Mouse (Mus musculus): ENCODE measurements at regions not wholly inside any gene's neighbourhood (a gene's known extent, or its start where the extent isn't known, plus 50 kb on each side); places are given as distances from the start of the nearest gene placed in this dataset.

DNA sequence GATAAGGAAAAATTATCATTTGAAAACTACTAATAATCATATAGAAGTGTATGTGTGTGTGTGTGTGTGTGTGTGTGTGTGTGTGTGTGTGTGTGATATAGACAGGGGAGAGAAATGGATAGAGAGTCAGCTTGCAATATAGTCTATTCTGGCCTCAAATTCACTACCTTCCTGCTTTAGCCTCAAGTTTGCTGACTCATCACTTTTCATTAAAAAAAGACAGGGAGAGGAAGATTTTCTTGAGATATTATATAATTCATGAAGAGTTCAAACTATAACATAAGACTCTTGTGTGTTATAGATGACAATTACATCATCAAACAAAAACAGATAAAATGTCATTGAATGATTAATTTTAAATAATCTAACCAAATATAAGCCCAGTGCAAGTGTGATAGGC lies 159.4 kb upstream of the Ctso start:
- no peaks in the 10 kb centered on the region for H3K36me3 ChIP-seq (replicated peaks; ENCODE audit: control insufficient read depth, insufficient read depth)
- H3K4me1 ChIP-seq (replicated peaks; ENCODE audit: control insufficient read depth, insufficient read depth, low read length): no peaks in the 10 kb centered on the region
- no peaks in the 10 kb centered on the region for H3K27me3 ChIP-seq (ENCODE audit: control insufficient read depth, insufficient read depth, low read length)
- no peak overlapping the region for H3K4me3 ChIP-seq (replicated peaks; ENCODE audit: low read length)
- no peak for DNase-seq (ENCODE audit: low spot score)
- no peaks in the 10 kb centered on the region for H3K9me3 ChIP-seq (ENCODE audit: control insufficient read depth, low read length)
- no peak overlapping the region for H3K4me2 ChIP-seq (replicated peaks)
- no peak for ATAC-seq (ENCODE audit: low FRiP score)
- H3K9ac ChIP-seq: no peak overlapping the region
- no peak overlapping the region for H3K27ac ChIP-seq

DNA sequence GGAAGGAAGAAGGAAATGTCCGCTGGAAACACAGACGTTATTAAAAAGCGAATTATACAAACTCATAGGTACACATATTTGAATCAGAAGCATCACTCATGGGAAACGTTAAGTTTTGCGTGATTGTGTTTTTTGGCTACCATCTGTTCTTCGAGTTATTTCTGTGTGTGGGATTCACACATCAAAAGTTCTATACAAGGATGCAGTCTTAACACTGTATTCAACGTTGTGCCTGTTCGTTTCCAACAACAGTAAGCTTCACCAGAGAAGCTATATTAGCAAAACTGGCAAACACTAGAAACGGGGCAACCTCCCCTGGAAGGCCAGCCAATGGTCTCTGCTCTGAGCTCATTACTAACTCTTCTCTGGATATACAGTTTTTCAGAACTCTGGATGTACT lies 150.3 kb upstream of the Ctso start:
- Histone ChIP-seq H3K4me2 (replicated peaks) (no peak overlapping the region), H3K27me3 (ENCODE audit: control insufficient read depth, insufficient read depth, low read length) (no peaks in the 10 kb centered on the region), H3K9ac (no peak overlapping the region), H3K27ac (no peak overlapping the region), H3K36me3 (replicated peaks; ENCODE audit: control insufficient read depth, insufficient read depth) (no peaks in the 10 kb centered on the region), H3K4me1 (replicated peaks; ENCODE audit: control insufficient read depth, insufficient read depth, low read length) (peaks cover 4% of the 10 kb centered on the region; the same call in 1 of the 2 replicates), H3K9me3 (ENCODE audit: control insufficient read depth, low read length) (no peaks in the 10 kb centered on the region), H3K4me3 (replicated peaks; ENCODE audit: low read length) (no peak overlapping the region)
- WGBS: 96% methylated on average over 9 of the region's 9 CpGs
- ATAC-seq (ENCODE audit: low FRiP score) (no peak), DNase-seq (ENCODE audit: low spot score) (no peak)

DNA sequence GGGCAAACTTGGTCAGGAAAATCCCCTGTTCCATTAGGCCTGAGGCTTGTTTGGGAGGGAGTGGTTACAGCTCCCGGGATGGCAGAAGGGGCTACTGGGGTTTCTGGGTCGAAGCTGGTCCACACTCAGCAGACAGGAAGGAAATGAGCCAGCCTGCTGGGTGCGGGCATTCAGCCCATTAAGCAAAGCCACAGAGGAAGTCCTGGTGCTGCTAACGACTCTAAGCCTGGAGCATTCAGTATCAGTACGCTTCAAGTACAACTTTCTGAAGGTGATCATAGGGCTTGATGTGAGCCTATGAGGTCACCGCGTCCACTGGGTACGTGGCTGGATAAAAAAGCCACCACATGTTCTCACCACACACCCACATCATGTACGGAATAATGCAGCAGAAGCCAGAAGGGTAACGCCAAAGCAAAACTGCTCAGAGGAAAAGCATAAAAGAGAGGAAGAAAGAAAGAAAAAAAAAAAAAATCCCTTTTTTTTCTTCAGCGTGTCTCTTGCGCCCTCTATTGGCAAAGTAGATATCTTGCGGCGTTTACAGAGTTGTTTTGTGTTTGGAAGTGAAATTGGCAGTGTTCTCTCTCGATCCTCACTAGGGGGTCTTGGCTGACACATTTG lies 149.4 kb upstream of the Ctso start:
- DNase-seq (ENCODE audit: low spot score) (peak; percentile 89), ATAC-seq (ENCODE audit: low FRiP score) (peak; percentile 76; the same call in 1 of the 2 replicates)
- H3K9me3 ChIP-seq (ENCODE audit: control insufficient read depth, low read length): no peaks in the 10 kb centered on the region
- no peak overlapping the region for H3K4me3 ChIP-seq (replicated peaks; ENCODE audit: low read length)
- WGBS: 32% methylated on average over 15 of the region's 15 CpGs
- peak overlapping the region; percentile 40 for H3K4me2 ChIP-seq (replicated peaks)
- no peak overlapping the region for H3K27ac ChIP-seq
- peaks cover 4% of the 10 kb centered on the region; the same call in 1 of the 2 replicates for H3K4me1 ChIP-seq (replicated peaks; ENCODE audit: control insufficient read depth, insufficient read depth, low read length)
- no peaks in the 10 kb centered on the region for H3K36me3 ChIP-seq (replicated peaks; ENCODE audit: control insufficient read depth, insufficient read depth)
- no peaks in the 10 kb centered on the region for H3K27me3 ChIP-seq (ENCODE audit: control insufficient read depth, insufficient read depth, low read length)
- H3K9ac ChIP-seq: 0 out of 2 replicates have a peak overlapping the region, but pooled peaks have one; percentile 9

DNA sequence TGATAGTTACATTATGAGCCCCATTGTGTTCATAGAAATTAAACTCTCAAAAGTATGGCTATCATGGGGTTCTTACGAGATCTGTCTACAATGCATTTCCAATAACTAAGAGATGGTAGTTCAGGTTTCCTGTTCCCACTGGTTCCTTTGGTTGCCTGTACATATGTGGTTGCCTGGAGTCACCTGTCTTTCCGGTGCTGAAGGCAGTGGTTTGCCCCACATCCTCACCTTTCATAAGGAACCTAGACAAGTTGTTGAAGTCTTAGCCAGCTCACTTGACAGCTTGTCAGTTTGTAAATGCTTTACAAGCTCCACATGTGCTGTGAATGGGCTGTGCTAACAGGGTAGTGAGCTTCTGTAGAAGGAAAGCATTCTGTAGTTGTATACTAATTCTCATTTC lies 143.5 kb upstream of the Ctso start:
- WGBS: 86% methylated on average over 2 of the region's 2 CpGs
- H3K4me3 ChIP-seq (replicated peaks; ENCODE audit: low read length): no peak overlapping the region

DNA sequence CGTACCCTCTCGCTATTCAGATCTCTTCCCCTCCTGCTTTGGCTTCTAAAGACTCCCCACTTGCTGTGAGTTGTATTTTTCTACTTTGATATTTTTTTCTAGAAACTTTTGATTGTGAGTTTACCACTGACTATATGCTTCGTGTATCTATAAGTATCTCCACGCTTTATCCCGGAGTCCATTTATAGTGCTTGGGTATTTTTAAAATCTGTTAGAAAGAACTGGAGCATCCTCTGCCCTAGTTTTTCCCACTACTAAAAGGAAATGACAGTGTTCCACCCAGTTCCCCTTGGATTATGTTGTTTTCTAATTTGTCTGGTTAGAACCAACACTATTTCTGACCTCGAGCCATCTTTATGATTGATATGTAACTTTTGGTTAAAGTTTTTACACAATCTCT lies 142.7 kb upstream of the Ctso start:
- H3K4me3 ChIP-seq (replicated peaks; ENCODE audit: low read length): no peak overlapping the region
- no peak overlapping the region for H3K27ac ChIP-seq
- DNase-seq (ENCODE audit: low spot score): peak; percentile 4
- WGBS: 96% methylated on average over 6 of the region's 6 CpGs
- no peak overlapping the region for H3K4me2 ChIP-seq (replicated peaks)
- no peak for ATAC-seq (ENCODE audit: low FRiP score)
- no peaks in the 10 kb centered on the region for H3K36me3 ChIP-seq (replicated peaks; ENCODE audit: control insufficient read depth, insufficient read depth)
- no peak overlapping the region for H3K9ac ChIP-seq
- H3K9me3 ChIP-seq (ENCODE audit: control insufficient read depth, low read length): no peaks in the 10 kb centered on the region
- no peaks in the 10 kb centered on the region for H3K27me3 ChIP-seq (ENCODE audit: control insufficient read depth, insufficient read depth, low read length)
- no peaks in the 10 kb centered on the region for H3K4me1 ChIP-seq (replicated peaks; ENCODE audit: control insufficient read depth, insufficient read depth, low read length)

More for the DNA sequence above, 143.5 kb upstream of the Ctso start:
- Histone ChIP-seq H3K27me3 (ENCODE audit: control insufficient read depth, insufficient read depth, low read length) (no peaks in the 10 kb centered on the region), H3K9ac (no peak overlapping the region), H3K4me2 (replicated peaks) (no peak overlapping the region), H3K9me3 (ENCODE audit: control insufficient read depth, low read length) (no peaks in the 10 kb centered on the region), H3K27ac (no peak overlapping the region), H3K36me3 (replicated peaks; ENCODE audit: control insufficient read depth, insufficient read depth) (no peaks in the 10 kb centered on the region), H3K4me1 (replicated peaks; ENCODE audit: control insufficient read depth, insufficient read depth, low read length) (no peaks in the 10 kb centered on the region)
- ATAC-seq (ENCODE audit: low FRiP score): no peak
- peak; percentile 11 for DNase-seq (ENCODE audit: low spot score)

DNA sequence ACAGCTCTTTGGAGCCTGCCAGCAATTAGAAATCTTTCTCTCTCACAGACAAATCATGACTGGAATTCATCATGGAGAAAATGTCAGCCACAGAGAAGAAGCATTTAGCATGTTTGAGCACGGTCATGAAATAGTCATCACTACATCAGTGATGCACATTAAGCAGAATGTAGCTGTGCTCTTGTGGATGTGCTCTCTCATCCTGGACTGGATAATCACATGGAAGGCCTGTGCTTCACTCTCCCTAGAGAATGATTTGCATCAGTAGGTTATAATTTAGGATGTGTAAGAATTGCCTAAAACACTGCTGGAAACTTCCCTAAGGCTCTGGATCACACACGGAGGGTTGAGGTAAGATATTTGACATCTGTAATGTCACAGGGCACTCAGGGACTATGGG lies 130.3 kb upstream of the Ctso start:
- no peak overlapping the region for H3K4me2 ChIP-seq (replicated peaks)
- H3K27me3 ChIP-seq (ENCODE audit: control insufficient read depth, insufficient read depth, low read length): no peaks in the 10 kb centered on the region
- DNase-seq (ENCODE audit: low spot score): no peak
- H3K4me3 ChIP-seq (replicated peaks; ENCODE audit: low read length): no peak overlapping the region
- H3K27ac ChIP-seq: no peak overlapping the region
- no peak overlapping the region for H3K9ac ChIP-seq
- H3K4me1 ChIP-seq (replicated peaks; ENCODE audit: control insufficient read depth, insufficient read depth, low read length): no peaks in the 10 kb centered on the region; the same call in 1 of the 2 replicates
- no peak for ATAC-seq (ENCODE audit: low FRiP score)
- no peaks in the 10 kb centered on the region for H3K36me3 ChIP-seq (replicated peaks; ENCODE audit: control insufficient read depth, insufficient read depth)
- 51% methylated on average over 2 of the region's 2 CpGs for WGBS
- no peaks in the 10 kb centered on the region for H3K9me3 ChIP-seq (ENCODE audit: control insufficient read depth, low read length)

DNA sequence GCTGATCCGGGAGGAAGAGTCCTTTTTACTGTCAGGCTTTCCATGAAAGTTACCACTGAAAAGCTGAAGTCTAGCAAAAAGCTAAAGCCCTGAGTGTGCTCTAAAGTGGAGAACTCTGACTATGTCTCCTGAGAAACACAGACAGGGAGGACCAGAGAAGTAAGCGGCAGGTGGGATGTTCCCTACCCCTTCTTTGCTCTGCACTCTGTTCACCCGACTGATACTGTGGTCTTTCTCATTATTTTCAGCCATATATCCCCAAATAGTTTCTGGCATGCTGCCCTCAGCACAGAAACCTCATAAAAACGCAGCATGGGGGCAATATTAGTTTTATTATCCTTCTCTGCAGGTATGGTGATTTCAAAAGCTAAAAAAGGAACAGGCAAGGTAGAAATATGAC lies 126.7 kb upstream of the Ctso start:
- H3K4me1 ChIP-seq (replicated peaks; ENCODE audit: control insufficient read depth, insufficient read depth, low read length): no peaks in the 10 kb centered on the region; the same call in 1 of the 2 replicates
- H3K4me3 ChIP-seq (replicated peaks; ENCODE audit: low read length): no peak overlapping the region
- H3K9me3 ChIP-seq (ENCODE audit: control insufficient read depth, low read length): no peaks in the 10 kb centered on the region
- no peak overlapping the region for H3K9ac ChIP-seq
- H3K4me2 ChIP-seq (replicated peaks): no peak overlapping the region
- H3K27me3 ChIP-seq (ENCODE audit: control insufficient read depth, insufficient read depth, low read length): no peaks in the 10 kb centered on the region
- H3K36me3 ChIP-seq (replicated peaks; ENCODE audit: control insufficient read depth, insufficient read depth): no peaks in the 10 kb centered on the region
- H3K27ac ChIP-seq: no peak overlapping the region
- WGBS: 73% methylated on average over 4 of the region's 4 CpGs
- no peak for DNase-seq (ENCODE audit: low spot score)
- ATAC-seq (ENCODE audit: low FRiP score): no peak

DNA sequence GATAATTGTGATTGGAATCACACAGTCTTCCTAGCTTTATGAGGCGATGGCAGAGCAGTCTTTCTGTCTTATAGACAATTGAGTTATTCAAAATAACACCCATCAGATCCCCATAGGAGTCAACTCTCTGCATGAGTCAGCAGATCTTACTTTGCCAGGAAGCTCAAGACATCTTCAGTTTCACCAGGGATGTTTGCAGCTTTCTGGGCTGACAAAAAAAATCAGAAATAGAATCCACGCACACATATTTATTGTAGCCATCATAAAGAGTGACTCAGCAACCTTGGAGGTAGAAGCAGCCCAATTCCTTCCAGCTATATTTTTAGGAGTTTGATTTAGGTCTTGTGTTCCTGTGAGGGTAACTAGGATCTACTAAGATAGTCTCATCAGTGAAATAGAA lies 122.8 kb upstream of the Ctso start:
- WGBS: 87% methylated on average over 2 of the region's 2 CpGs
- H3K9me3 ChIP-seq (ENCODE audit: control insufficient read depth, low read length): no peaks in the 10 kb centered on the region

DNA sequence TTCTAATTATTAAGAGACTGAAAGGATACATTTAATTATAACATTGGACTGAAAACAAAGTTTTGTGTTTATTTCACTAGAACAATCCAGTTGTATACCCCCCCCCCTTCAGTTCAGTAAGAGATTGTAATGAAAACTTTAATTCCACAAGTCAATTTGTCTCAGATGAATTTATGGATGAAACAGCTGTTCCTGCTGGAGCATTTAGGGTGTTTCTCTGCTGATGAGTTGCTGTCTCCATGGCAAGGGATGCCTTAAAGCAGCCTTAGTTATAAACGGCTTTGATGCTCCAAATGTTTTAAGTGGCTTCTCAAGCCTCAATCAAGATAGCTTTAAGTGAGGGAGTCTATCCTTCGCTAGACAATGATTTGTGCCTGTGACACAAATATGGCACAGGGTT lies 112.1 kb upstream of the Ctso start:
- no peak for ATAC-seq (ENCODE audit: low FRiP score)
- 86% methylated on average over 2 of the region's 2 CpGs for WGBS

More for the DNA sequence above, 122.8 kb upstream of the Ctso start:
- Histone ChIP-seq H3K36me3 (replicated peaks; ENCODE audit: control insufficient read depth, insufficient read depth) (no peaks in the 10 kb centered on the region), H3K27me3 (ENCODE audit: control insufficient read depth, insufficient read depth, low read length) (no peaks in the 10 kb centered on the region), H3K4me3 (replicated peaks; ENCODE audit: low read length) (no peak overlapping the region), H3K9ac (no peak overlapping the region), H3K27ac (no peak overlapping the region), H3K4me1 (replicated peaks; ENCODE audit: control insufficient read depth, insufficient read depth, low read length) (no peaks in the 10 kb centered on the region), H3K4me2 (replicated peaks) (no peak overlapping the region)
- DNase-seq (ENCODE audit: low spot score) (no peak), ATAC-seq (ENCODE audit: low FRiP score) (no peak)

DNA sequence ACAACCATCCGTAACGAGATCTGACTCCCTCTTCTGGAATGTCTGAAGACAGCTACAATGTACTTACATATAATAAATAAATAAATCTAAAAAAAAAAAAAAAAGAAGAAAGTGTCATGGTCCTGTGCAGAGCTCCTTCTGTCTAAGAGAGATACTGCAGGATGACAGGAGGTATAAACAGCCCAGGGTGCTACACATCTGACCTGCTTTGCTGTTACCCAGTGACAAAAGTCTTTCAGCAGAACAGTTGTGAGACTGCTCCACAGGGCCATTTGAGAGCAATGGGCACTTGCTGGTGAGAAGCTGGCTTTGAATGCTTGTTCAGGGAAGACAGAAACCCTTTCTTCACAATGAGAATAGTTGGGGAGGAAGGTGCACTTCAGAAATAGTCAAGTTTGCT lies 102.9 kb upstream of the Ctso start:
- Histone ChIP-seq H3K9me3 (ENCODE audit: control insufficient read depth, low read length) (no peaks in the 10 kb centered on the region), H3K27me3 (ENCODE audit: control insufficient read depth, insufficient read depth, low read length) (no peaks in the 10 kb centered on the region), H3K36me3 (replicated peaks; ENCODE audit: control insufficient read depth, insufficient read depth) (no peaks in the 10 kb centered on the region), H3K4me3 (replicated peaks; ENCODE audit: low read length) (no peak overlapping the region), H3K27ac (peak overlapping the region; percentile 45), H3K4me2 (replicated peaks) (no peak overlapping the region), H3K4me1 (replicated peaks; ENCODE audit: control insufficient read depth, insufficient read depth, low read length) (0 out of 2 replicates have a peak, but pooled peaks cover 4% of the 10 kb centered on the region), H3K9ac (no peak overlapping the region)
- no peak for DNase-seq (ENCODE audit: low spot score)
- no CpG with 5 or more reads among the region's 2 CpGs for WGBS
- ATAC-seq (ENCODE audit: low FRiP score): no peak

More for the DNA sequence above, 112.1 kb upstream of the Ctso start:
- Histone ChIP-seq H3K36me3 (replicated peaks; ENCODE audit: control insufficient read depth, insufficient read depth) (no peaks in the 10 kb centered on the region), H3K9ac (no peak overlapping the region), H3K9me3 (ENCODE audit: control insufficient read depth, low read length) (no peaks in the 10 kb centered on the region), H3K27ac (no peak overlapping the region), H3K4me2 (replicated peaks) (no peak overlapping the region), H3K27me3 (ENCODE audit: control insufficient read depth, insufficient read depth, low read length) (no peaks in the 10 kb centered on the region), H3K4me1 (replicated peaks; ENCODE audit: control insufficient read depth, insufficient read depth, low read length) (no peaks in the 10 kb centered on the region), H3K4me3 (replicated peaks; ENCODE audit: low read length) (no peak overlapping the region)
- DNase-seq (ENCODE audit: low spot score): no peak

Measured in hindbrain, embryonic 14.5 days (tissue).